Mouse (Mus musculus) thymus, adult 2 months (tissue): ENCODE measurements around the gene Slc1a5. TPM values are rescaled to one million over a fixed set of nuclear protein-coding genes. Genes with fewer than 3 reads are reported as not detected.

Experiments used
- DNase-seq: peaks from one replicate; pipeline ENCODE4 v3.0.0; 2021
- H3K27ac ChIP-seq: fragments of 200-500 bp; 2 replicates; pipeline ENCODE4 v1.5.1; 2012; ENCODE audit warnings: low read length, control low read depth; ENCODE audit not compliant: control insufficient read depth, insufficient read depth
- H3K27me3 ChIP-seq: fragments of 200-500 bp; 2 replicates; pipeline ENCODE4 v1.6.1; 2012; ENCODE audit warnings: mild to moderate bottlenecking, low read length, moderate library complexity, mixed read lengths; ENCODE audit not compliant: control insufficient read depth, insufficient read depth
- H3K36me3 ChIP-seq: fragments of 200-500 bp; 2 replicates; pipeline ENCODE4 v1.6.1; 2012; ENCODE audit warnings: mild to moderate bottlenecking, low read length, moderate library complexity; ENCODE audit not compliant: control insufficient read depth, insufficient read depth
- H3K4me1 ChIP-seq: fragments of 200-500 bp; replicated peaks from 2 replicates; pipeline ENCODE4 v1.6.1; 2012; ENCODE audit warnings: low read length; ENCODE audit not compliant: control insufficient read depth, insufficient read depth
- H3K4me3 ChIP-seq: fragments of 200-500 bp; 2 replicates; pipeline ENCODE4 v1.5.1; 2012; ENCODE audit warnings: mild to moderate bottlenecking, low read length, control low read depth, moderate library complexity; ENCODE audit not compliant: control insufficient read depth, insufficient read depth
- CTCF ChIP-seq: fragments of 200-500 bp; IDR thresholded peaks from 2 replicates; pipeline ENCODE4 v1.5.1; 2012; ENCODE audit warnings: mild to moderate bottlenecking, control low read depth, low read length, moderate library complexity, borderline replicate concordance; ENCODE audit not compliant: control insufficient read depth, poor library complexity, insufficient read depth; ENCODE audit errors: extremely low read depth
- POLR2A ChIP-seq: fragments of 200-500 bp; IDR thresholded peaks from 2 replicates; pipeline ENCODE4 v1.6.1; 2012; ENCODE audit warnings: mild to moderate bottlenecking, low read length, control low read depth, moderate library complexity; ENCODE audit not compliant: control insufficient read depth, poor library complexity, insufficient read depth; ENCODE audit errors: extremely low read depth
- WGBS: fragments of 180-500 bp; shearing (Covaris S2); methylation state at CpG from one replicate; pipeline ENCODE4 v1.1.7; 2018; 5-methylcytosine and 5-hydroxymethylcytosine counted together
- polyA plus RNA-seq: library from polyadenylated mRNA; depleted of rRNA; stranded (reverse); fragments of >200 nt; gene quantifications from 2 replicates; pipeline ENCODE4 v1.2.3, GENCODE M21; 2012

The Slc1a5 gene
- polyA plus RNA-seq, 1 experiment, result 254 TPM

DNA sequence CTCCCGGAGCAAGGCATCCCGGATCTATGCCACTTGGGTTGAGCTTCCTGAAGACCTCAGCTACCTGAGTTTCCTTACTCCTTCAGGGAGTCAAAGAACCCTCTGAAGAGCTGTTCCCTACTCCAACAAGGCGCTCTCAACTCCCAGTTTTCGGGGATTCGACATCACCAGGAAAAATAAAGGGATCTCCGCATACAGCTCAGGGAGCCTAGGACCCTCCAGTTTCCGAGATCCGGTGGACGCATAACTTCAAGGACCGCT lies 345 bp downstream of the Slc1a5 start:
- WGBS, result under 1% methylated on average over 10 of the region's 10 CpGs
- H3K27ac ChIP-seq, result peak overlapping the region; percentile 33; the same call in 1 of the 2 replicates
- no peak for DNase-seq

DNA sequence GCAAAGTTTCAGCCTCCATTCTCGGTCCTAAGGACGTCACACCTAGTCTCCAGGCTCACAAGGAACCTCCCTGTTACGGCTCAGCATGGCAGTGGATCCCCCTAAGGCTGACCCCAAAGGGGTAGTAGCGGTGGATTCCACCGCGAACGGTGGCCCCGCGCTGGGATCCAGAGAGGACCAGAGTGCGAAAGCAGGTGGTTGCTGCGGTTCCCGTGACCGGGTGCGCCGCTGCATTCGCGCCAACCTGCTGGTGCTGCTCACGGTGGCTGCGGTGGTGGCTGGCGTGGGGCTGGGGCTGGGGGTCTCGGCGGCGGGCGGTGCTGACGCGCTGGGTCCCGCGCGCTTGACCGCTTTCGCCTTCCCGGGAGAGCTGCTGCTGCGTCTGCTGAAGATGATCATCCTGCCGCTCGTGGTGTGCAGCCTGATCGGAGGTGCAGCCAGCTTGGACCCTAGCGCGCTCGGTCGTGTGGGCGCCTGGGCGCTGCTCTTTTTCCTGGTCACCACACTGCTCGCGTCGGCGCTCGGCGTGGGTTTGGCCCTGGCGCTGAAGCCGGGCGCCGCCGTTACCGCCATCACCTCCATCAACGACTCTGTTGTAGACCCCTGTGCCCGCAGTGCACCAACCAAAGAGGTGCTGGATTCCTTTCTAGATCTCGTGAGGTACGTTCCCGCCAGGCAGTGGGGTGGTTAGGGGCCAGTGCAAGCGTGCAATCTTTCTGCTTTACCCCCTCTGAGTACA lies 845 bp downstream of the Slc1a5 start:
- no peaks in the 10 kb centered on the region for H3K36me3 ChIP-seq
- H3K27ac ChIP-seq, result peak overlapping the region; percentile 45
- peak; percentile 47 for DNase-seq
- no peaks in the 10 kb centered on the region for H3K27me3 ChIP-seq
- peaks cover 22% of the 10 kb centered on the region for H3K4me1 ChIP-seq
- WGBS, result under 1% methylated on average over 60 of the region's 60 CpGs
- TF ChIP-seq CTCF (no peak), POLR2A (no peak)
- H3K4me3 ChIP-seq, result peak overlapping the region; percentile 88

More for the DNA sequence above, 345 bp downstream of the Slc1a5 start:
- H3K27me3 ChIP-seq, result no peaks in the 10 kb centered on the region
- TF ChIP-seq POLR2A, result no peak
- TF ChIP-seq CTCF, result no peak
- no peaks in the 10 kb centered on the region for H3K36me3 ChIP-seq
- H3K4me3 ChIP-seq, result peak overlapping the region; percentile 88
- peaks cover 22% of the 10 kb centered on the region for H3K4me1 ChIP-seq

DNA sequence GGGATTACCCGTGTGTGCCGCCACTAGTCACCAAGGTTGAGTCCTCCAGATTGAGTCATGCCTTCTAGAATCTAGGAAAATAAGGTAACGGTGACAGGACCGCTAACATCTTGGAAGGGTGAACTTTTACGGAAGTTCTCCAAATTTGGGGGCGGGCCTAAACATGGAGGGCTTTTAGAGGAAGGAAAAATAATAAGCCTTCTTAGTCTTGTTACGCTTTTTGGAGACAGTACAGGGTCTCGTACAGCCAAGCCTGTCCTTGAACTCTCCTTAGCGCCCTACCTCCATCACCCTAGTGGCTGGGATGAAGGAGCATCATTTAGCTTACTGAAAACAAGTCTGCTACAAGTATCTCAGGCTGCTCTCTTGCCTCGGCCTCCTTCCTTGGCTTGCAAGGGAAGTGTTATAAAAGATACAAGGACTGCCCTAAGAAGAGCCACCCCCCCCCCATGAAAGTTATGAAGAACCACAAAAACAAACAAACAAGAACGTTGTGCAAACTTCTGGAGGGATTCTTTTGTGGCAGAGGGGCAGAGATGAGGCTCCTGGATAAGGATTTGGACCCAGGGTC lies 1.5 kb downstream of the Slc1a5 start:
- Histone ChIP-seq H3K4me1 (peaks cover 22% of the 10 kb centered on the region), H3K36me3 (no peaks in the 10 kb centered on the region), H3K27me3 (no peaks in the 10 kb centered on the region), H3K27ac (peak overlapping the region; percentile 46), H3K4me3 (peak overlapping the region; percentile 88)
- 2% methylated on average over 11 of the region's 11 CpGs for WGBS
- no peak for TF ChIP-seq POLR2A
- no peak for TF ChIP-seq CTCF
- peak; percentile 18 for DNase-seq

DNA sequence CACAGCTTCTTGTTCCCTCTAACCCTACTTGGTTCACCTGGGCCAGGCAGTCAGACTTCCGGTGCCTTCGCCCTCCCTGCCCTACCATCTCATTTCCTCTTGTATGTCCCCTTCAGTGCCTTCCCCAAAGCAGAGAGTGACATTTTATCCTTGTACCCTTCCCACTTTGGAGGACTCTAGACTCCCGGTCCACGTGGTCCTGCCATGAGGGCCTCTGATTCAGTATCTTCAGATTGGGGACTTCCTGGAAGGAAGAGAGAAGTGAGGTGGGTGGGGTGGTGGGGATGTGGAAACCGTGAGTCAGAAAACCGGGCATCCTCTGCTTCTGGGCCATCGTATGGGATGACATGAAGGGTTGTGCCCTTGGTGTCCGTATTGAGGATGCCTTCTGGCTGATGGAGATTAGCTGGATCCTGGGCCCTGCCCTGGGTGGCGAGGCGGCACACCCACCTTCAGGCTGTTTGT lies 2.1 kb downstream of the Slc1a5 start:
- Histone ChIP-seq H3K4me3 (peak overlapping the region; percentile 88), H3K27me3 (no peaks in the 10 kb centered on the region), H3K36me3 (no peaks in the 10 kb centered on the region; the same call in 1 of the 2 replicates), H3K4me1 (peaks cover 22% of the 10 kb centered on the region), H3K27ac (peak overlapping the region; percentile 54)
- peak; percentile 49 for DNase-seq
- TF ChIP-seq POLR2A (no peak), CTCF (no peak)
- WGBS, result 12% methylated on average over 10 of the region's 10 CpGs

DNA sequence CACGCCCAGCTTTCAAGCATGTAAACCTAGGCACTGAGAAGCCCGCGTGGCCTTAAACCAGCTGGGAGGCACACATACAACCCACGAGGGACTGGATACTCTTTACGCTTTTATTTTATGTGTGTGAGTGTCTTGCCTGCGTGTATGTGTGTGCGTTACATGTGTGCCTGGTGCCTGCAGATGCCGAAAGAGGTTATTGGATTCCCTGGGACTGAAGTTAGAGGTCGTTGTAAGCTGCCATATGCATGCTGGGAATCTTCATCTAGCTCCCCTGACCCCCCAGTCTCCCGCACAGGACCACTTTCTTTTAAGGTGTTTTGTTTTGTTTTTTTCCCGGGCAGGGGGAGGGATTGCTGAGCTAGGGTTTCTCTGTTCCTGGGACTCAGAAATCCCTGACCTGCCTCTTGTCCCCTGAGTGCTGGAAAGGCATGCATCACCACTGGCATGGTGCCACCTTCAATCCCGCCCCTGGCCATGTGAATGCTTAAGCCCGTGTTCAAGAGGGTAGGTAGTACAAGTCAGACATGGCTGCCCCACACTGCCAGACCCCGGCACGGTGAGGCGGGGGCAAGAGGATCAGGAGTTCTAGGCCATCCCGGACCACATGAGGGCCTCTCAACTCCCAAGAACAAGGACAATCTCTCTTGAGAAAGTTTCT lies 2.7 kb downstream of the Slc1a5 start:
- H3K27me3 ChIP-seq, result no peaks in the 10 kb centered on the region
- no peaks in the 10 kb centered on the region; the same call in 1 of the 2 replicates for H3K36me3 ChIP-seq
- WGBS, result 61% methylated on average over 17 of the region's 17 CpGs
- H3K4me1 ChIP-seq, result peaks cover 22% of the 10 kb centered on the region
- H3K27ac ChIP-seq, result peak overlapping the region; percentile 54; the same call in 1 of the 2 replicates
- no peak for DNase-seq
- no peak for TF ChIP-seq POLR2A
- TF ChIP-seq CTCF, result no peak
- H3K4me3 ChIP-seq, result peak overlapping the region; percentile 88

DNA sequence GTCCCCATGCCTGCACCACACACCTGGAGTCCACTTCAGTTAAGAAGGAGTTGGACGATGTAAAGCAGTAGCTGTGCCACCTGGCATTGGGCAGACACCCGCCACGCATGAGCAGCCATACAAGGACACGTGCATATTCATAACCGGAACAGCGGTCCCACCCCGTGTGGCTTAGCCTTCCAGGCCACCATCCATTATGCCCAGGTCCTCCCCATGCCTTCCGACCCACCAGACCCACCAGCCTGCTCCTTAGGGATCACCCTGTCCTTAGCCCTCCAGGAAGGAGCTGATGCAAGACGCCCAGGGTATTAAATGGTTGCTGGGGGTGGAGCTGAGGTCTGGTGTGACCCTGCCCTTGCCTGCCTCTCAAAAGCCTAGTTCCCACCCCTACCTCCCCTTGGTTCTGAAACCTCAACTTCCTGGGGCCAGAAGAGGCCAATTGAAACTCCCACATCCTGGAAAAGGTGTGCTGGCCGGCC lies 3.4 kb downstream of the Slc1a5 start:
- WGBS, result 68% methylated on average over 10 of the region's 10 CpGs
- H3K4me1 ChIP-seq, result peaks cover 22% of the 10 kb centered on the region
- DNase-seq, result no peak

More for the DNA sequence above, 3.4 kb downstream of the Slc1a5 start:
- no peaks in the 10 kb centered on the region for H3K27me3 ChIP-seq
- H3K4me3 ChIP-seq, result no peak overlapping the region
- H3K27ac ChIP-seq, result no peak overlapping the region
- no peaks in the 10 kb centered on the region; the same call in 1 of the 2 replicates for H3K36me3 ChIP-seq
- TF ChIP-seq CTCF, result no peak
- no peak for TF ChIP-seq POLR2A
